Mouse (Mus musculus) thymus, adult 2 months (tissue): ENCODE data around the gene Crebrf.

ENCODE experiments used
- CTCF ChIP-seq: fragments of 200-500 bp; IDR thresholded peaks from 2 replicates; pipeline ENCODE4 v1.5.1; 2012; ENCODE audit warnings: mild to moderate bottlenecking, control low read depth, low read length, moderate library complexity, borderline replicate concordance; ENCODE audit not compliant: control insufficient read depth, poor library complexity, insufficient read depth; ENCODE audit errors: extremely low read depth
- POLR2A ChIP-seq: fragments of 200-500 bp; IDR thresholded peaks from 2 replicates; pipeline ENCODE4 v1.6.1; 2012; ENCODE audit warnings: mild to moderate bottlenecking, low read length, control low read depth, moderate library complexity; ENCODE audit not compliant: control insufficient read depth, poor library complexity, insufficient read depth; ENCODE audit errors: extremely low read depth

GRCm38 (mm10) chr17:26719405-26719804, 4.0 kb downstream of the Crebrf start:
- TF ChIP-seq CTCF: no peak
- no peak for TF ChIP-seq POLR2A
